Mouse (Mus musculus) kidney, adult 2 months (tissue): ENCODE measurements around the gene Dcun1d2. TPM values are rescaled to one million over a fixed set of nuclear protein-coding genes. Genes with fewer than 3 reads are reported as not detected.

Source experiments
- DNase-seq: peaks from one replicate; pipeline ENCODE4 v3.0.0; 2021
- H3K27ac ChIP-seq: fragments of 200-500 bp; 2 replicates; pipeline ENCODE4 v1.5.1; 2012; ENCODE audit warnings: low read depth, low read length, control low read depth, inconsistent platforms; ENCODE audit not compliant: insufficient read depth
- H3K27me3 ChIP-seq: fragments of 200-500 bp; replicated peaks from 2 replicates; pipeline ENCODE4 v1.6.1; 2012; ENCODE audit warnings: mild to moderate bottlenecking, moderate library complexity, low read length, inconsistent platforms; ENCODE audit not compliant: control insufficient read depth, insufficient read depth
- H3K36me3 ChIP-seq: fragments of 200-500 bp; 2 replicates; pipeline ENCODE4 v1.6.1; 2012; ENCODE audit warnings: mild to moderate bottlenecking, moderate library complexity, low read length, inconsistent platforms; ENCODE audit not compliant: control insufficient read depth, insufficient read depth
- H3K4me1 ChIP-seq: fragments of 200-500 bp; 2 replicates; pipeline ENCODE4 v1.6.1; 2011; ENCODE audit warnings: low read length; ENCODE audit not compliant: control insufficient read depth, insufficient read depth
- H3K4me3 ChIP-seq: fragments of 200-500 bp; 2 replicates; pipeline ENCODE4 v1.5.1; 2011; ENCODE audit warnings: mild to moderate bottlenecking, low read depth, low read length, control low read depth; ENCODE audit not compliant: insufficient read depth
- CTCF ChIP-seq: fragments of 200-500 bp; conservative IDR thresholded peaks from 2 replicates; pipeline ENCODE4 v1.5.1; 2011; ENCODE audit warnings: low read depth, mild to moderate bottlenecking, control low read depth, low read length, moderate library complexity, mixed read lengths; ENCODE audit not compliant: insufficient read depth, insufficient read length
- POLR2A ChIP-seq: fragments of 200-500 bp; IDR thresholded peaks from one replicate; pipeline ENCODE4 v1.6.1; 2011; ENCODE audit warnings: low read depth, low read length, control low read depth
- WGBS: fragments of 180-500 bp; shearing (Covaris S2); methylation state at CpG from one replicate; pipeline ENCODE4 v1.1.7; 2018; 5-methylcytosine and 5-hydroxymethylcytosine counted together
- polyA plus RNA-seq: library from polyadenylated mRNA; depleted of rRNA; stranded (reverse); fragments of >200 nt; gene quantifications from 2 replicates; pipeline ENCODE4 v1.2.3, GENCODE M21; 2012

The Dcun1d2 gene
- polyA plus RNA-seq, 1 experiment: 25.0 TPM

- Histone ChIP-seq H3K4me3 (no peak overlapping the region), H3K36me3 (no peaks in the 10 kb centered on the region), H3K27me3 (no peaks in the 10 kb centered on the region), H3K4me1 (no peaks in the 10 kb centered on the region), H3K27ac (no peak overlapping the region)
- no peak for TF ChIP-seq POLR2A
- TF ChIP-seq CTCF: no peak
- DNase-seq: no peak
- WGBS: 78% methylated on average over 9 of the region's 9 CpGs
Measured at GRCm38 (mm10) chr8:13224426-13224825, 63.5 kb downstream of the Dcun1d2 start.

- Histone ChIP-seq H3K4me1 (no peaks in the 10 kb centered on the region), H3K4me3 (no peak overlapping the region), H3K27me3 (no peaks in the 10 kb centered on the region), H3K36me3 (no peaks in the 10 kb centered on the region), H3K27ac (no peak overlapping the region)
- TF ChIP-seq POLR2A (no peak), CTCF (no peak)
- 70% methylated on average over 4 of the region's 4 CpGs for WGBS
- DNase-seq: no peak
Measured at GRCm38 (mm10) chr8:13218441-13218840, 69.5 kb downstream of the Dcun1d2 start.

- H3K4me1 ChIP-seq: no peaks in the 10 kb centered on the region
- H3K4me3 ChIP-seq: no peak overlapping the region
- TF ChIP-seq CTCF: no peak
- no peak for TF ChIP-seq POLR2A
- no peak overlapping the region for H3K27ac ChIP-seq
- no peaks in the 10 kb centered on the region for H3K27me3 ChIP-seq
- H3K36me3 ChIP-seq: no peaks in the 10 kb centered on the region
- no peak for DNase-seq
Measured at GRCm38 (mm10) chr8:13217986-13218385, 69.9 kb downstream of the Dcun1d2 start.

- Histone ChIP-seq H3K27ac (no peak overlapping the region), H3K4me1 (no peaks in the 10 kb centered on the region), H3K4me3 (no peak overlapping the region), H3K27me3 (no peaks in the 10 kb centered on the region), H3K36me3 (no peaks in the 10 kb centered on the region)
- no peak for DNase-seq
- TF ChIP-seq CTCF (no peak), POLR2A (no peak)
- 43% methylated on average over 5 of the region's 5 CpGs for WGBS
Measured at GRCm38 (mm10) chr8:13217093-13217492, 70.8 kb downstream of the Dcun1d2 start.

GRCm38 (mm10) chr8:13216386-13216785 lies 71.5 kb downstream of the Dcun1d2 start:
- H3K4me1 ChIP-seq: no peaks in the 10 kb centered on the region
- TF ChIP-seq POLR2A: no peak
- TF ChIP-seq CTCF: no peak
- H3K27me3 ChIP-seq: no peaks in the 10 kb centered on the region
- H3K4me3 ChIP-seq: no peak overlapping the region
- no peaks in the 10 kb centered on the region for H3K36me3 ChIP-seq
- DNase-seq: no peak
- H3K27ac ChIP-seq: no peak overlapping the region
- 69% methylated on average over 8 of the region's 8 CpGs for WGBS

GRCm38 (mm10) chr8:13213479-13214268 lies 74.3 kb downstream of the Dcun1d2 start:
- Histone ChIP-seq H3K4me1 (no peaks in the 10 kb centered on the region), H3K27me3 (no peaks in the 10 kb centered on the region), H3K27ac (no peak overlapping the region), H3K36me3 (no peaks in the 10 kb centered on the region), H3K4me3 (no peak overlapping the region)
- DNase-seq: peak; percentile 93
- no peak for TF ChIP-seq POLR2A
- TF ChIP-seq CTCF: peak; percentile 90
- WGBS: 20% methylated on average over 10 of the region's 10 CpGs

GRCm38 (mm10) chr8:13209770-13210169 lies 78.2 kb downstream of the Dcun1d2 start:
- no peaks in the 10 kb centered on the region for H3K27me3 ChIP-seq
- no peak overlapping the region for H3K4me3 ChIP-seq
- 75% methylated on average over 1 of the region's 1 CpGs for WGBS
- H3K27ac ChIP-seq: no peak overlapping the region
- H3K4me1 ChIP-seq: no peaks in the 10 kb centered on the region
- TF ChIP-seq CTCF: no peak
- TF ChIP-seq POLR2A: no peak
- H3K36me3 ChIP-seq: no peaks in the 10 kb centered on the region
- DNase-seq: no peak
